ENCODE assay signal across 13 mouse cellular contexts in the genomic region with DNA sequence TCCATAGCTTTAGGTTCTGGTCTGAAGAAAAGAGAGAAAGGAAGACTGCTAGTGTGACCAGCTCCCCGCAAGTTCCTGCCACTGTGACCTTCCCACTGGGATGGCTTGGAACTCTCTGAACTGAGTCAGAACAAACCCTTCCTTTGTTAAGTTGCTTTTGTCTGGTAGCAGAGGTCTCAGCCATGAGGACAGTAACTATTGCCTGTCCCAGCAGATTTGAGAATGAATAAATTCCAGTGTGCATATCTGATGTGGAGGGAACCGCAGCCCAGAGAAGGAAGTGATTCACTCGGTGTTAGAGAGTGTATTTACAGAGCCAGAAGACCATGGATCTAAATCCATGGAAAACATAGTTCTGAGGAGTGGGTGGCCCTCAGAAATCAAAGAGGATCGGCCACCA.
"Had no signal": no experiment of that assay in that cellular context is flagged by ENCODE, and none has a peak within 500 bp of the region (broad histone marks: within the 10 kb centered on the region; RNA-seq: fewer than 3 reads in every experiment).

No protein-coding gene starts in this region.

- H3K9me3 ChIP-seq: midbrain, embryonic 10.5 days; midbrain, embryonic 12.5 days; neural tube, embryonic 12.5 days had no signal

- H3K4me2 ChIP-seq: lung, embryonic 14.5 days; midbrain, embryonic 12.5 days; neural tube, embryonic 12.5 days had no signal

- H3K27me3 ChIP-seq: midbrain, embryonic 12.5 days; neural tube, embryonic 12.5 days had no signal

- ATAC-seq: liver, postnatal 0 days; midbrain, embryonic 16.5 days had no signal

- H3K9ac ChIP-seq: liver, postnatal 0 days; lung, embryonic 14.5 days; midbrain, embryonic 12.5 days; neural tube, embryonic 12.5 days had no signal

- DNase-seq: liver, postnatal 0 days; lung, embryonic 14.5 days; lung, postnatal 10 days; lung, postnatal 4 days; midbrain, embryonic 14.5 days; right cerebral cortex, postnatal 14 days; thymus, adult 18-20 months; thymus, postnatal 14 days; thymus, postnatal 36 days had no signal

- H3K36me3 ChIP-seq: midbrain, embryonic 10.5 days; midbrain, embryonic 12.5 days; neural tube, embryonic 12.5 days had no signal

- H3K4me3 ChIP-seq: midbrain, embryonic 10.5 days; midbrain, embryonic 12.5 days; neural tube, embryonic 12.5 days had no signal

- H3K27ac ChIP-seq: midbrain, embryonic 10.5 days; midbrain, embryonic 12.5 days; neural tube, embryonic 12.5 days had no signal
